Mouse (Mus musculus): ENCODE data around the gene Jak1.

DNA sequence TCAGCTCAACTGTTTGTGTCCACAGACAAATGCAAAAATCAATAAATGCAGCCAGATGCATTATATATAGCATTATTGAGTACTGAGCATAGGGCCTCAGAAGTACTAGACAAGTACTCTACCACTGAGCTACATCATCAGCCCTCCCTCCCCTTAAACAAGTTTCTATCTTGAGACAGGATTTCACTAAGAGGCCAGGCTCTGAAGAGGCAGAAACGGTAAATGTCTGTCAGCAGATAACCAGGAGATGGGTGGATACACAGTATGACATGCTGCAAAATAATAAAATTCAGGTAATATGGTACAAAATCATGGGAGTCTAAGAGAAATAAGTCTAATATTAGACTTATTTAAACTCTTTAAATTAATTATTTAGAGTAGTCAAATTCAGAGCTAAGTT, 61.6 kb downstream of the Jak1 start:
- TF ChIP-seq POLR2A (IDR thresholded peaks at IDR 0.05; ENCODE audit: borderline replicate concordance, extremely low read depth, low read depth, low read length) (no peak), CTCF (IDR thresholded peaks at IDR 0.05; ENCODE audit: insufficient read depth, low read length) (no peak)

Data from lung, adult 2 months (tissue).